Mouse (Mus musculus) megakaryocyte, embryonic 14.5 days (primary cell): ENCODE measurements around the gene Olfr1441.

ENCODE experiments used
- FLI1 ChIP-seq: IDR thresholded peaks from 2 replicates; pipeline ENCODE4 v1.6.1; 2012; ENCODE audit warnings: low read length, inconsistent platforms, mixed read lengths
- GATA1 ChIP-seq: IDR thresholded peaks from 3 replicates; pipeline ENCODE4 v1.6.1; 2012; ENCODE audit warnings: mixed read lengths, low read length, inconsistent platforms, borderline replicate concordance

- no peak for TF ChIP-seq GATA1
- no peak for TF ChIP-seq FLI1
These were observed 3.3 kb downstream of the Olfr1441 start for GRCm38 (mm10) chr19:12420555-12420954.
